Mouse (Mus musculus) mouse embryonic stem cell (cell line): ENCODE results near the gene Slc2a13.

ENCODE experiments used
- in situ Hi-C, 2 experiments: fragments of 300-500 bp; cut with MboI; formaldehyde crosslinking; loops; 1 replicate in 1 of 2; 3 replicates in 1 of 2; pipeline ENCODE4 v1.14.3; 2019 to 2020; ENCODE audit warnings: low sequenced_read_pairs in 2 of 2, low pct_unique_long_range_greater_than_20kb in 1 of 2, mixed read lengths in 1 of 2; ENCODE audit not compliant: unreplicated experiment in 1 of 2

The Slc2a13 gene

DNA sequence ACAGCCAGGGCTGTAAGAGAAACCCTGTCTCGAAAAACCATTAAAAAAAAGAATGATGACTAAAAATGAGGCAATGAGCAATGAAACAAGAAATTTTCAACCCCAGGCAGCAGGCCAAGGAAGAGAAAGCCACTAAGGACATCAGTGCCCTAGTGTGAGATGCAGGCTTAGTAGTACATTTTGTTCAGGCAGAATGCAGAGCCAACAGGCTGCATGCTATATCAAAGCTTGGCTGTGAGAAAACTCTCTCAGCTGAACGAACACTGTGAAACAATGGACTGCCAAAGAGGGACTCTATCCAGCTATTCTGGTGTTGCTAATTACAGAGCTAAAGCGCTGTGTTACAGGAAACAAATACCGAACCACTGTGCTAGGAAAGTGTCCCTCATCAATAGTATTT, 256.1 kb downstream of the Slc2a13 start:
- in situ Hi-C loops = loop anchor here in 1 of 2 experiments (25.0 kb wide), 1 partner anchor 445 kb away; no protein-coding TSS in a partner anchor

- in situ Hi-C loops = loop anchor here in 1 of 2 experiments (25.0 kb wide), 1 partner anchor 448 kb away; no protein-coding TSS in a partner anchor
These were observed 258.4 kb downstream of the Slc2a13 start for GRCm38 (mm10) chr15:91314402-91315318.

DNA sequence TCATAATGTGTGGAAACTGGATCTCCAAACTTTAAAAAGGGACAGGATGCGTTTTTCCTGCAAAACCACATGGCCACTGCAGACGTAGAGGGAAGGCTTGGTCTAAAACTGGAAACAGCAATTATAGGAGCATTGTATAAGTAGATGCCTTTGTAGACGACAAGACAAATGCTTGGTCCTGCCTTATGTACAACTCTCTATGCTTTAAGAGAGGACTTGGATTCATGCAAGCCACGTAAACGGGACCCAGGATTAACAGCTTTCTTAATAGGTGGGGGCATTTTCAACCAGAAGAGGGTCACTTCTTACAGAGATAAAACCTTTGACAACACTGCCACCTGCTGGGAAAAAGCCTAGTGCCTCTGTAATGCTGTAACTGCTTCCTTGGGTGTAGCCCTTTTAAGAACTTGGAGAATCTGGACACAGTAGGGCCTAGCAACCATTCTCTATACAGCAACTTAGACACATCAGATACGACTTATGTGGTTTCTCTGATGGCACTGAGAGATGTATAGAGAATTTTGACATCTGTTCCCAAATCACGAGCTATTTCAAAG, 268.7 kb downstream of the Slc2a13 start:
- in situ Hi-C loops = loop anchor here in 1 of 2 experiments (25.0 kb wide), 1 partner anchor 458 kb away; no protein-coding TSS in a partner anchor

GRCm38 (mm10) chr15:91301366-91301765, 271.7 kb downstream of the Slc2a13 start:
- in situ Hi-C loops = loop anchor here in 1 of 2 experiments (25.0 kb wide), 1 partner anchor 461 kb away; no protein-coding TSS in a partner anchor

DNA sequence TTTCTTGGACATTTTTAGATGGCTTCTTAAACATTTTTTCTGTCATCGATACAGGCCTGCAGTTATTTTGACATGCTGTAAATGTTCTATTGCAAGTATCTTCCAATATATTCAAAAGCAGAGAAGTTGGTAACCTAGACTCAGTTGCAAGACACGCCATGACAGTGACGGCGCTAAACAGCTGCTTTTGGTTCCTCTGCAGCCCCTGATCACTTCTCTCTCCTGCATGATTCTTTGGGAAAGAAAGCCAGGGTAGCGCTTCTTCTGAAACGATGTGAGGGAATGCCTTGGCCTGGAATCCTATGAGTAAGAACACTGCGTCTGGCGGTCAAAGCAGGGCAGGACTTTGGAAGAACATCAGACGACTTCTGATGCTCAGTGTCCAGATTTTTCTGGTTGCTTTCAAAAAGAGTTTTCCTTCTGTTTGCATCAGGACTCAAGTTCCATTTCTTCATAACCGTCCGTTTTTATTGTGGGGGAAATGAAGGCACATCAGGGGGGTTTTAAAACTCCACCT, 273.7 kb downstream of the Slc2a13 start:
- in situ Hi-C loops = no loop called here

- in situ Hi-C loops = no loop called here
These were observed 289.6 kb downstream of the Slc2a13 start for GRCm38 (mm10) chr15:91283418-91283817.

DNA sequence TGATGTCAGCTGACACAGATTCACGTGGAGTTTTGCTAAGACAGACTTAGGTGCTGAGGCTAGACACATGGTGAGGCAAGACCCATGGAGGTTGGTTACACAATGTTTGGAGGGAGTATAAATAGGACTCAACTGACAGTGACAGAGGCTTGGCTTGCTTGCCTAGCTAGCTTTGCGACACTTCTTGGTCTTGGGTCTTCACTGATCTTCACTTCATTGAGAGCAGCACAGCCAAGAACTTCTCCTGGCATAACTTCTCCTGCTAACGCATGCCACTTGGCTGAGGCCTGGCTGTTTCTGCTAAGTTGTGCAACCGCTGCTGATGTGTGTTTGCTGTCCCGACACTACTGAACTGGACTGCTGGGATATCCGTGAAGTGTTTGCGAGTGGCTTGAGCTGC, 290.2 kb downstream of the Slc2a13 start:
- in situ Hi-C loops = no loop called here

DNA sequence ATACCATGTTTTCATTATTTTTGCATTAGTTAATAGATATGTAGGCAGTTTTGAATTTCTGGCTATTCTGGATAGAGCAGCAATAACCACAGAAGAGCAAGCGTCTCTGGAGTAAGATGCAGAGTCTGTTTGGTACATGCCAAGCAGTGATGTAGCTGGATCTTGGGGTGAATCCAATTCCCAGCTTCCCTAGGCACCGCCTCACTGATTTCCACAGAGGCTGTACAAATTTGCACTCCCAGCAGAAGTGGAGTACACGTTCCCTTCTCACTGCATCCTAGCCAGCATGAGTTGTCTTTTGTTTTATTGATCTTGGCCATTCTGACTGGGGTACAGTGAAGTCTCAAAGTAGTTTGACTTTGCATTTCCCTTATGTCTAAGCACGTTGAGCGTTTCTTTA, 291.5 kb downstream of the Slc2a13 start:
- in situ Hi-C loops = no loop called here

GRCm38 (mm10) chr15:91279571-91279970, 293.5 kb downstream of the Slc2a13 start:
- in situ Hi-C loops = no loop called here

- in situ Hi-C loops = no loop called here
These were observed 297.1 kb downstream of the Slc2a13 start for GRCm38 (mm10) chr15:91275961-91276360.

GRCm38 (mm10) chr15:91268532-91268931, 304.5 kb downstream of the Slc2a13 start:
- in situ Hi-C loops = no loop called here

GRCm38 (mm10) chr15:91263926-91264325, 309.1 kb downstream of the Slc2a13 start:
- in situ Hi-C loops = no loop called here

- in situ Hi-C loops = no loop called here
These were observed 312.5 kb downstream of the Slc2a13 start for GRCm38 (mm10) chr15:91260578-91260977.

GRCm38 (mm10) chr15:91257140-91257539, 315.9 kb downstream of the Slc2a13 start:
- in situ Hi-C loops = no loop called here

- in situ Hi-C loops = no loop called here
These were observed 317.8 kb downstream of the Slc2a13 start for GRCm38 (mm10) chr15:91255308-91255707.

GRCm38 (mm10) chr15:91252956-91253355, 320.1 kb downstream of the Slc2a13 start:
- in situ Hi-C loops = no loop called here

DNA sequence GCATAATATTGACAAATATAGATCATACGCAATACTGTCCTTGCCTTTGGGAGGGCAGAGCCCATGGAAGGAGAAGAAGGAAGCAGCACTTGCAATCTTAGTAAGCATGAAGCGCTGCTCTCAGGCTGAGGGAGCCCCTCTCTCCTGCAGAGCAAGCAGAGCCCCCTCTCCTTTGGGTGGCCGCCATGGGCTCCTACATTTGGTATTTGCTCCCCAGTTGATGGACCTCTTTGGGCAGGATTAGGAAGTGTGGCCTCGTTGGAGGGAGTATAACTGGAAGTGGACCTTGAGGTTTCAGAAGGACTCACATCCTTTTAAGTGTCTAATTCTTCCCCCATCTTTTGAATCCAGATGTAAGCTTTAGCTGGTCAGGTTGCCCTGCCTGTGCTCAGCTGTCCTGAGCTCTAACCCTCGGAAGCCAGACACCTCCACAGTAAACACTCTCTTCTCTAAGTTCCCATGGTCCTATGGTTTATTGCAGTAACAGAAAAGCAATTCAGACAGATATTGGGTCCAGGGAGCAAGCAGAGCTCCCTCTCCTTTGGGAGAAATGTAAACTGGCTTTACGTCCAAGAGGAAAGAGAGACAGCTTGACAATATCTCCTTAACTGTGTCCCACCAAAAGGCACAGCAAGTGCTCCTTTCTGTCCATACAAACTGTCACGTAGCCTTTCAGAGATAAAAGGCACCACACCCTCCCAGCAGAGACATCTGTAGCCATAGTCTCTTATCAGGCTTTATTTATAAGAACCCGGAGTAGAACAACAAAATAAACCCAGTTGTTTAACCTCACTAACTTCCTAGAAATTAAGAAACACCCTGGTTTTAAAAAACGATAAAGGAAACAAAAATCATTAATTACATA, 321.3 kb downstream of the Slc2a13 start:
- in situ Hi-C loops = no loop called here

- in situ Hi-C loops = no loop called here
These were observed 322.2 kb downstream of the Slc2a13 start for GRCm38 (mm10) chr15:91250815-91251214.
